Mouse (Mus musculus) NIH3T3 (cell line): ENCODE measurements around the gene Ctnnal1.

ENCODE experiments used
- DNase-seq: peaks from one replicate; pipeline ENCODE4 v3.0.0-alpha.2; 2012; ENCODE audit warnings: low read depth

Ctnnal1 gene

GRCm38 (mm10) chr4:56802669-56803150 is 62.3 kb downstream of the Ctnnal1 start:
- DNase-seq: no peak

GRCm38 (mm10) chr4:56801907-56802668 is 62.9 kb downstream of the Ctnnal1 start, which contains the start of the genes Elp1 and Fam206a:
Gene Elp1, minus strand, starts transcription at chr4:56802331.
Gene Fam206a, plus strand, starts transcription at chr4:56802345.
- DNase-seq: peak; percentile 98

GRCm38 (mm10) chr4:56791373-56791772 is 73.6 kb downstream of the Ctnnal1 start:
- peak; percentile 35 for DNase-seq

- no peak for DNase-seq
Observed at GRCm38 (mm10) chr4:56771065-56771464, 93.9 kb downstream of the Ctnnal1 start.

- no peak for DNase-seq
Observed at GRCm38 (mm10) chr4:56768913-56769312, 96.1 kb downstream of the Ctnnal1 start.

- DNase-seq: no peak
Observed at GRCm38 (mm10) chr4:56767861-56768284, 97.1 kb downstream of the Ctnnal1 start.
